Mouse (Mus musculus) forebrain, embryonic 14.5 days (tissue): ENCODE measurements around the gene Pygm. TPM values are rescaled to one million over a fixed set of nuclear protein-coding genes. Genes with fewer than 3 reads are reported as not detected.

Source experiments
- ATAC-seq: fragments of 200-750 bp; cut with Nextera tagmentation; 2 replicates; pipeline ENCODE4 v1.8.0; 2017; ENCODE audit warnings: mild to moderate bottlenecking, moderate library complexity
- DNase-seq: peaks from one replicate; pipeline ENCODE4 v3.0.0-alpha.2; 2015; ENCODE audit warnings: low spot score
- H3K27ac ChIP-seq: fragments of 300-500 bp; sonication (generic); 2 replicates; pipeline ENCODE4 v1.5.1; 2014; ENCODE audit warnings: low read depth, mild to moderate bottlenecking, control low read depth, low read length, moderate library complexity
- H3K27me3 ChIP-seq: fragments of 300-500 bp; sonication (generic); replicated peaks from 2 replicates; pipeline ENCODE4 v1.6.1; 2014; ENCODE audit warnings: low read length, control low read depth, mixed read lengths; ENCODE audit not compliant: control insufficient read depth, insufficient read depth
- H3K36me3 ChIP-seq: fragments of 300-500 bp; sonication (generic); 2 replicates; pipeline ENCODE4 v1.6.1; 2014; ENCODE audit warnings: low read length, control low read depth; ENCODE audit not compliant: control insufficient read depth, insufficient read depth
- H3K4me1 ChIP-seq: fragments of 300-500 bp; sonication (generic); 2 replicates; pipeline ENCODE4 v1.6.1; 2014; ENCODE audit warnings: antibody characterized with exemption, low read length, control low read depth; ENCODE audit not compliant: control insufficient read depth, insufficient read depth
- H3K4me2 ChIP-seq: fragments of 300-500 bp; sonication (generic); 2 replicates; pipeline ENCODE4 v1.6.1; 2014; ENCODE audit warnings: mild to moderate bottlenecking, control low read depth, low read length
- H3K4me3 ChIP-seq: fragments of 300-500 bp; sonication (generic); 2 replicates; pipeline ENCODE4 v1.5.1; 2014; ENCODE audit warnings: low read depth, low read length, control low read depth
- H3K9ac ChIP-seq: fragments of 300-500 bp; sonication (generic); 2 replicates; pipeline ENCODE4 v1.6.1; 2014; ENCODE audit warnings: mild to moderate bottlenecking, low read length, control low read depth, moderate library complexity
- H3K9me3 ChIP-seq: fragments of 300-500 bp; sonication (generic); replicated peaks from 2 replicates; pipeline ENCODE4 v1.6.1; 2016; ENCODE audit warnings: low read length, control low read depth, mixed read lengths; ENCODE audit not compliant: control insufficient read depth
- WGBS: fragments of 180-500 bp; shearing (Covaris S2); extraction: QIAGEN DNeasy Blood & Tissue Kit; methylation state at CpG from one replicate; pipeline ENCODE4 v1.1.7; 2014; 5-methylcytosine and 5-hydroxymethylcytosine counted together
- polyA plus RNA-seq: library from polyadenylated mRNA; unstranded; fragments of >200 nt; fragmentation: Nextera tagmentation; extraction: Ambion mirVana; gene quantifications from 2 replicates; pipeline ENCODE4 v1.2.1, GENCODE M21; 2014

Gene Pygm
- polyA plus RNA-seq, 1 experiment from 2014 or later: 1.3 TPM

GRCm38 (mm10) chr19:6424137-6424881, 40.1 kb downstream of the Pygm start:
- WGBS: 63% methylated on average over 8 of the region's 8 CpGs
- no peak overlapping the region for H3K4me3 ChIP-seq
- ATAC-seq (no peak), DNase-seq (no peak)
- no peak overlapping the region for H3K9ac ChIP-seq
- no peak overlapping the region for H3K4me2 ChIP-seq
- H3K27ac ChIP-seq: no peak overlapping the region
- H3K9me3 ChIP-seq: no peaks in the 10 kb centered on the region
- peaks cover 26% of the 10 kb centered on the region for H3K27me3 ChIP-seq
- H3K4me1 ChIP-seq: peaks cover 81% of the 10 kb centered on the region
- H3K36me3 ChIP-seq: peaks cover 10% of the 10 kb centered on the region; the same call in 1 of the 2 replicates

- Histone ChIP-seq H3K27me3 (peaks cover 35% of the 10 kb centered on the region), H3K36me3 (peaks cover 10% of the 10 kb centered on the region; the same call in 1 of the 2 replicates), H3K4me1 (peaks cover 77% of the 10 kb centered on the region), H3K27ac (peak overlapping the region; percentile 52), H3K4me2 (peak overlapping the region; percentile 16; the same call in 1 of the 2 replicates), H3K9ac (no peak overlapping the region), H3K4me3 (no peak overlapping the region), H3K9me3 (no peaks in the 10 kb centered on the region)
- peak; percentile 84 for DNase-seq
- WGBS: 10% methylated on average over 5 of the region's 5 CpGs
- peak; percentile 43 for ATAC-seq
Measured at GRCm38 (mm10) chr19:6425595-6425994, 41.4 kb downstream of the Pygm start.

GRCm38 (mm10) chr19:6426703-6427500, 42.7 kb downstream of the Pygm start:
- Histone ChIP-seq H3K9ac (no peak overlapping the region), H3K4me1 (peaks cover 70% of the 10 kb centered on the region), H3K27ac (peak overlapping the region; percentile 29; the same call in 1 of the 2 replicates), H3K4me3 (no peak overlapping the region), H3K36me3 (peaks cover 10% of the 10 kb centered on the region; the same call in 1 of the 2 replicates), H3K9me3 (no peaks in the 10 kb centered on the region), H3K27me3 (peaks cover 35% of the 10 kb centered on the region), H3K4me2 (peak overlapping the region; percentile 67; the same call in 1 of the 2 replicates)
- DNase-seq (peak; percentile 75), ATAC-seq (peak; percentile 23)
- 5% methylated on average over 13 of the region's 13 CpGs for WGBS

- H3K27ac ChIP-seq: peak overlapping the region; percentile 39; the same call in 1 of the 2 replicates
- H3K36me3 ChIP-seq: peaks cover 10% of the 10 kb centered on the region; the same call in 1 of the 2 replicates
- H3K4me3 ChIP-seq: peak overlapping the region; percentile 32
- H3K4me2 ChIP-seq: peak overlapping the region; percentile 67
- peaks cover 35% of the 10 kb centered on the region for H3K27me3 ChIP-seq
- DNase-seq (peak; percentile 32), ATAC-seq (no peak)
- peaks cover 65% of the 10 kb centered on the region for H3K4me1 ChIP-seq
- H3K9ac ChIP-seq: peak overlapping the region; percentile 49
- WGBS: under 1% methylated on average over 76 of the region's 94 CpGs
- no peaks in the 10 kb centered on the region for H3K9me3 ChIP-seq
Measured at GRCm38 (mm10) chr19:6427653-6428434, 43.6 kb downstream of the Pygm start.

- peak overlapping the region; percentile 32 for H3K4me3 ChIP-seq
- no peak overlapping the region for H3K27ac ChIP-seq
- H3K4me1 ChIP-seq: peaks cover 59% of the 10 kb centered on the region
- H3K27me3 ChIP-seq: peaks cover 35% of the 10 kb centered on the region
- peak overlapping the region; percentile 67 for H3K4me2 ChIP-seq
- DNase-seq: peak; percentile 55
- WGBS: under 1% methylated on average over 60 of the region's 60 CpGs
- peaks cover 10% of the 10 kb centered on the region; the same call in 1 of the 2 replicates for H3K36me3 ChIP-seq
- peak; percentile 42 for ATAC-seq
- no peaks in the 10 kb centered on the region for H3K9me3 ChIP-seq
- peak overlapping the region; percentile 49 for H3K9ac ChIP-seq
Measured at GRCm38 (mm10) chr19:6428501-6429200, 44.5 kb downstream of the Pygm start.

GRCm38 (mm10) chr19:6443016-6443415, 58.8 kb downstream of the Pygm start:
- Histone ChIP-seq H3K36me3 (no peaks in the 10 kb centered on the region), H3K27me3 (no peaks in the 10 kb centered on the region), H3K9me3 (no peaks in the 10 kb centered on the region), H3K4me2 (no peak overlapping the region), H3K9ac (no peak overlapping the region), H3K27ac (no peak overlapping the region), H3K4me3 (no peak overlapping the region), H3K4me1 (peaks cover 45% of the 10 kb centered on the region)
- no peak for ATAC-seq
- WGBS: 74% methylated on average over 10 of the region's 10 CpGs
- DNase-seq: no peak

- H3K4me3 ChIP-seq: no peak overlapping the region
- no peaks in the 10 kb centered on the region for H3K9me3 ChIP-seq
- peaks cover 51% of the 10 kb centered on the region for H3K4me1 ChIP-seq
- H3K27ac ChIP-seq: peak overlapping the region; percentile 67
- peak overlapping the region; percentile 25; the same call in 1 of the 2 replicates for H3K9ac ChIP-seq
- ATAC-seq (peak; percentile 94), DNase-seq (peak; percentile 91)
- H3K27me3 ChIP-seq: no peaks in the 10 kb centered on the region
- peak overlapping the region; percentile 18 for H3K4me2 ChIP-seq
- 5% methylated on average over 10 of the region's 10 CpGs for WGBS
- H3K36me3 ChIP-seq: no peaks in the 10 kb centered on the region
Measured at GRCm38 (mm10) chr19:6445761-6446423, 61.7 kb downstream of the Pygm start.
